Mouse (Mus musculus): ENCODE data around the gene Rflnb. TPM values are rescaled to one million over a fixed set of nuclear protein-coding genes. Genes with fewer than 3 reads are reported as not detected.

The Rflnb gene
- 5.9 and 6.1 TPM in 2 replicates for polyA plus RNA-seq (2015; fragmentation: Nextera tagmentation; extraction: Ambion mirVana)

DNA sequence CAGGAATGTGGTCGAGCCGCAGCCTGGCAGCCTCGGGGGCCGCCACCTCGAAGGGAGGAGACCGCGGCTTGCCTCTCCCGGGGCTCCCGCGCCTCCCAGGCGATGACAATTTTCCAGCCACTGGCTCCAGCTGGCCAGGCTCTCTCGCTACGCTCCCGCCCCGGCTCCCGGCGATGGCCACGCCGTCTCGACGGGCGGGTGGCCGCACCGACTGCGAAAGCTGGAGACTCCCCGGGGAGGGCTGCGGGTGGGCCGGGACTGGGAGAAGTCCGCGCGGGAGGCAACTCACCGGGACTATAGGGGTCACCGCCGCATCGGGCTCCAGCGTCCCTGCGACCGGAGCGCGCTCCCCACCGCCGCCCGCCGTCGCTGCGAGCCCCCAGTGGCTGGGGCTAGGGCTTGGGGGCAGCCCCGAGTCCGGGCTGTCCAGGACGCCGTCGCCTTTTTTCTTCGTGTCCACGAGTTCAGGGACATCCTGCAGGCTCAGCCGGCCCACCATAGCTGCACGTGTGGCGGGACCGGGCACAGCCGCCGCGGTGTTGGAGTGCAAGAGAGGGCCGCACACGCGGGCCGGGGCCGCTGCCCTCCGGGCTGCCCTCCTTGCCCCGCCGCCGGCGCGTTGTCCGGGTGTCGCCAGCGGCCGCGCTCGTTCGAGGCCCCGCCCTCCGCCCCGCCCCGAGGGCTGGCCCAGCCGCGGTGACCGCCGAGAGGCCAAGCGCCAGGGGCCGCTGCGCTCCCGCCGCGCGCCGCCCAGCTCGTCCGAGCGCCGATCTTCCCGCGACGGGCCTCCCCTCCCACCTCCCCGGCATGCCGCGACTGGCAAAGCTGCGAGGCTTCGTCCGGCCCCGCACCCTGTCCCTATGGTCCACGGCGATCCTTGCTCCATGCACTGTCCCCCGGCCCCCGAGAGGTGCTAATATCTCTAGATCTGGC is at the start of gene Rflnb:
Gene Rflnb, minus strand, starts transcription at position 644 of the 933 bp plus-strand sequence.
- peak within 1 kb of the TSS; percentile 59 for H3K4me3 ChIP-seq
- no peaks in the 10 kb centered on the region for H3K36me3 ChIP-seq
- H3K4me2 ChIP-seq (replicated peaks): peak within 1 kb of the TSS; percentile 96
- peak; percentile 83 for ATAC-seq (replicated peaks)
- peaks cover 12% of the 10 kb centered on the region; the same call in 1 of the 2 replicates for H3K27me3 ChIP-seq
- H3K4me1 ChIP-seq: peaks cover 17% of the 10 kb centered on the region
- H3K9me3 ChIP-seq: no peaks in the 10 kb centered on the region
- under 1% methylated on average over 84 of the region's 112 CpGs for WGBS
- H3K27ac ChIP-seq (replicated peaks): no peak within 1 kb of the TSS
- H3K9ac ChIP-seq (replicated peaks): peak within 1 kb of the TSS; percentile 65

DNA sequence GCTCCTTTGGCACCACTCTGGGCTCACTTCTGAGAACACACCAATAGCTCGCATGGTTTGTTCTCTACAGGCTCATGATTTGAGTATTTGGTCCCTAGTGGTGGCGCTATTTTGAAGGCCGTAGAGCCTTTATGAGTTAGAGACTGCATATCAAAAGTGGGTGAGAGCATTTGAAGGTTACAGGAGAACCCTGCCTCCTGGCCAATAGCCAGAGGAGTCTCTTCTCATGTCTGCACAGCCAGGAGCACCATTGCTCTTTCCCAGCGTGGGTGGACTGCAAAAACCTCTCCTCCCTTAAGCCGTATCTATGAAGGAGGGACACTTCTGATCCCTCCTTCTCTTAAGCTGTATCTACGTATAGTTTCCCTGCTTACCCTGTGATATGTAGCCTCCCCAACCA is 49.8 kb upstream of the Rflnb start:
- Histone ChIP-seq H3K4me1 (no peaks in the 10 kb centered on the region), H3K27me3 (no peaks in the 10 kb centered on the region), H3K9ac (replicated peaks) (no peak overlapping the region), H3K4me3 (no peak overlapping the region), H3K9me3 (no peaks in the 10 kb centered on the region), H3K27ac (replicated peaks) (no peak overlapping the region), H3K4me2 (replicated peaks) (no peak overlapping the region), H3K36me3 (peaks cover 35% of the 10 kb centered on the region)
- 88% methylated on average over 6 of the region's 6 CpGs for WGBS
- ATAC-seq (replicated peaks): no peak

DNA sequence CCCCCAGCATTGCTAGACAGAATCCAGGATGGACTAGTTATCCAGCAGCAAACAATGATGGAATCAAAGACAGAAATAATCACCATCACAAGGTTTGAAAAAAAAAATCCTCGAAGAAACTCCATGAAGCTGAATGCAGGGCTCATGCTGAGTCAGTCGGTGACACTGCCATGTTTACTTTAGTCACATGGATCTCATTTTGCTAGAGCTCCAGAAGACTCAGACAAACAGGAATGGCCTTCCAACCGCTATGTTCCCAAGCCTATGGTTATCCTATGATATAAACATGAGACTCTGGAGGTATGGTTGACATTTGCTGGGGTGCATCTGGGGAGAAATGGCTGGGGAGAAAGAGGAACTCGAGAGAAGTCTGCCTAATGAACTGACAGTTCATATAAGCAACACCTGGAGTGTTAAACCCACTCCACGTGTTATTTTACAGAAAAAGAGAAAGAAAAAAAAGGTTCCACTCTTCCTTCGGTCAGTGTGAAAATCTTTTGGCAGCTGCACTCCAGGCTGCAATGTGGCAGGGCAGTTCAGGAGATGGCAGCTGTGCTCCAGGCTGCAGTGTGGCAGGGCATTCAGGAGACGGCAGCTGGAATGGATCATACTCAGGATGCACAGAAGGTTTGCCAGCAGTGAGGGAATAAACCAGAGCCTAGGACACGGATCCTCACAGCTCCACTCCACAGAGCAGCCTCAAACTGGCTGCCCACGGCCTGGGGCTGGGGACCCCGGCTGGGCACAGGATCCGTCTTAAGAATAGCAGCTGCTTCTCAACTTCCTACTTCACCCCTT is 46.9 kb upstream of the Rflnb start:
- Histone ChIP-seq H3K9me3 (no peaks in the 10 kb centered on the region), H3K27ac (replicated peaks) (no peak overlapping the region), H3K9ac (replicated peaks) (no peak overlapping the region), H3K36me3 (peaks cover 28% of the 10 kb centered on the region), H3K27me3 (no peaks in the 10 kb centered on the region), H3K4me2 (replicated peaks) (no peak overlapping the region), H3K4me1 (no peaks in the 10 kb centered on the region), H3K4me3 (no peak overlapping the region)
- WGBS: 71% methylated on average over 11 of the region's 11 CpGs
- ATAC-seq (replicated peaks): no peak

DNA sequence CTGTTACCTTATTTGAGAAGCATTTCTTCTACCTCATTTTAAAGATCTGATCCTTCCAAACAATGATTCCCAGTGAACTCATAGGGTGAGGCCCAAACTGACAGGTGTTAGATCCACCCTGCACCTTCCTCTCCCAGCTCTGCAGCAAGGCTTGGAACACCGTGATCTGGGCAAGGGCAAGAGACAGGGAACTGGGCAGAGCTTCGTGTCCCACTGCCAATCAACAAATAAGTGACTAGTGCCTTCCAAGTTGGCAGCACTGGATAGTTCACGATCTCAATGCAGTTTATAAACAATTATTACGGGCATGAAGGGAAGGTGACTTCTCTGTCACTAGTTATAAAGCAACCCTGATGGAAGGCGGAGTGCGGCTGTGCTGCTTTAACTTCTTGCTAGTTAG is 42.2 kb upstream of the Rflnb start:
- Histone ChIP-seq H3K27me3 (no peaks in the 10 kb centered on the region), H3K9me3 (no peaks in the 10 kb centered on the region), H3K27ac (replicated peaks) (no peak overlapping the region), H3K4me1 (no peaks in the 10 kb centered on the region), H3K36me3 (peaks cover 16% of the 10 kb centered on the region), H3K4me3 (no peak overlapping the region), H3K4me2 (replicated peaks) (no peak overlapping the region), H3K9ac (replicated peaks) (no peak overlapping the region)
- WGBS: 91% methylated on average over 6 of the region's 6 CpGs
- ATAC-seq (replicated peaks): no peak

DNA sequence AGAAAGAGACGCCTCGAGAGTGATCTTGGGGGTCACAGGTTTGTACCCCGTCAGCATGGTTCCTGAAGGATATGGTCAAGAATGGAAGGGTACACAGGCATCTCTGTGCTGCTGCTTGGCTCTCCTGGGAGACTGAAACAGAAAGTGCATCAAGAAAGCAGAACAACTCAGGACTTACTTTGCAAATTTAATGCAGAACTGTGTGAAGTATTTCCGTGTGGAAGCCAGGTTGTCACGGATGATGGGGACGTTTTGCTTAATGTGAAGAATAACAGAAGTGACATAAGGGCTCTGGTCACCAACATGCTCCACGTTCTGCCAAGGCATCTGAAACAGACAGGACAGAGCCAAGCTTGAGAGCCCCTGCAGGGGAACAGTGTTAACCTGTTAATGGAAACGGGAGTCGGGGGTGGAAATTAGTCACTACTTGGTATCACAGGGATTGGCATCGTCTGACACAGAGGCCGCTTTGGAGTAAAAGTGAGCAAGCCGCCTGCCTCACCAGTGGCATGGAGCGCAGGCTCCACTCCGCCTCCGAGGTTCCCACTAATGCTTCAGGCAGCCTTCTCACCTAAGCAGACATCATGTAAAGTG is 39.1 kb upstream of the Rflnb start:
- no peak overlapping the region for H3K27ac ChIP-seq (replicated peaks)
- H3K4me3 ChIP-seq: no peak overlapping the region
- no peaks in the 10 kb centered on the region for H3K4me1 ChIP-seq
- H3K4me2 ChIP-seq (replicated peaks): no peak overlapping the region
- H3K27me3 ChIP-seq: no peaks in the 10 kb centered on the region
- no peak overlapping the region for H3K9ac ChIP-seq (replicated peaks)
- no peaks in the 10 kb centered on the region for H3K9me3 ChIP-seq
- no peak for ATAC-seq (replicated peaks)
- H3K36me3 ChIP-seq: peaks cover 17% of the 10 kb centered on the region
- 86% methylated on average over 15 of the region's 15 CpGs for WGBS

DNA sequence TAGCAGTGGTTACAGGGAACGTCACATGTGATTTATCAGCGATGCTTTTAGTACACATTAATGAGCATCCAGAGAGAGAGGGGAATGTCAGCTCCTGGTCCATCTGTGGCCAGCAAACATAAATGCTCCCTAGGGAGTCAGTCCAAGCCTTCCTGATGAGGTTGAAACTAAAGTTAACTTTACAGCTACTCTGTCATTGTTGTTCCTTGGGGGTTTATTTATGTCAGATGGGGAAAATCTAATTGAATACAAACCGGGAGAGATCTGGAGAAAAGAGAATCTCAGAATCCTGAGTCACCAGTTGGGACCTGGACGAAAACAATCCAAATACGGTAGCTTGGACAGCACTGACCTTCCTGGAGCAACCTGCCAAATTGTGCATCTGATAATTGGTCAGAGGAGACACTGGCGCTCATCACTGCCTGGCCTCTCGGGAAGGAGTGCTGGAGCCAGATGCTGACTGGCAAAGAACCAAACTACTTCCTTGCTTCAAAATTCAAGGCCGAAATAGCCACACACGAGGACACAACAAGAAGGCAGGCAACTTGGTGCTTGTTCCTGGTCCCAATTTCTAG is 38.0 kb upstream of the Rflnb start:
- H3K4me3 ChIP-seq: no peak overlapping the region
- no peaks in the 10 kb centered on the region for H3K27me3 ChIP-seq
- H3K9me3 ChIP-seq: no peaks in the 10 kb centered on the region
- H3K27ac ChIP-seq (replicated peaks): no peak overlapping the region
- no peak for ATAC-seq (replicated peaks)
- H3K36me3 ChIP-seq: peaks cover 17% of the 10 kb centered on the region
- no peaks in the 10 kb centered on the region for H3K4me1 ChIP-seq
- no peak overlapping the region for H3K9ac ChIP-seq (replicated peaks)
- no peak overlapping the region for H3K4me2 ChIP-seq (replicated peaks)
- 88% methylated on average over 9 of the region's 9 CpGs for WGBS

DNA sequence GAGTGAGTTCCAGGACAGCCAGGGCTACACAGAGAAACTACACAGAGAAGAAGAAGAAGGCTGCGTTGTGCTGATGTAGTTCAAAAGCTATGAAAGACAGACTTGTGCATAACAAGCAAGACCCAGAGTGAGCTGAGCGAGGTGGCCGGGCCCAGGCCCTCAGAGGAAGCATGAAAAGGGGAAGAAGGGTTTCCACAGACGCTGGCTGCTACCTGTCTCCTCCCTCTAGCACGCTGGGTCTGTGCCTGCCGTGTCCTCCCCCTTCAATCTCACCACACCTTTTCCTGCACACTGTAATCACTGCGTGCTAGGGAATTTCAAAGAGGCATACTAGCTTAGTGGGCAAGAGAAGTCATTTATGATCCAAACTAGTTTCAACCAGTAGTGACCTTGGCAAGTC is 36.8 kb upstream of the Rflnb start:
- H3K4me3 ChIP-seq: no peak overlapping the region
- H3K27me3 ChIP-seq: no peaks in the 10 kb centered on the region
- H3K27ac ChIP-seq (replicated peaks): no peak overlapping the region
- no peaks in the 10 kb centered on the region for H3K9me3 ChIP-seq
- H3K9ac ChIP-seq (replicated peaks): no peak overlapping the region
- no peak overlapping the region for H3K4me2 ChIP-seq (replicated peaks)
- WGBS: 95% methylated on average over 7 of the region's 7 CpGs
- H3K36me3 ChIP-seq: peaks cover 21% of the 10 kb centered on the region
- ATAC-seq (replicated peaks): no peak
- no peaks in the 10 kb centered on the region for H3K4me1 ChIP-seq

DNA sequence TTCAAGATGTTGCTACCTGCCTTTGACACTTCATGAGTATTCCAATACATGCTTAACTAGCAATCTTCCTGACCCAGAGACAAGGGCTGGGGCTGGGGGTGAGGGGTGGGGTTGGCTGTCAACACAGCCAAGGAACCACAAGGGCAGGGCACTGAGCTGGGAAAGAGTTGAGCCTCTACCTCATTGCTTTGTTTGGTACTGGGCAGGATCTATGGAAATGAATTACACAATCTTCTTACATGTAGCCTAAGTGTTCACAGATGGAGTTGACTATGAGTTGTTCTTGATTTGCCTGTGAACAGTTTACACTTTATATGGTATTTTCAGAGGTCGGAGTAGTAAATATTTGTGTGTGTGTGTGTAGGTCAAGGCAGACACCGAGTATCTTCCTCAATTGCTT is 33.3 kb upstream of the Rflnb start:
- H3K36me3 ChIP-seq: peaks cover 20% of the 10 kb centered on the region
- WGBS: 100% methylated on average over 2 of the region's 2 CpGs
- ATAC-seq (replicated peaks): no peak

DNA sequence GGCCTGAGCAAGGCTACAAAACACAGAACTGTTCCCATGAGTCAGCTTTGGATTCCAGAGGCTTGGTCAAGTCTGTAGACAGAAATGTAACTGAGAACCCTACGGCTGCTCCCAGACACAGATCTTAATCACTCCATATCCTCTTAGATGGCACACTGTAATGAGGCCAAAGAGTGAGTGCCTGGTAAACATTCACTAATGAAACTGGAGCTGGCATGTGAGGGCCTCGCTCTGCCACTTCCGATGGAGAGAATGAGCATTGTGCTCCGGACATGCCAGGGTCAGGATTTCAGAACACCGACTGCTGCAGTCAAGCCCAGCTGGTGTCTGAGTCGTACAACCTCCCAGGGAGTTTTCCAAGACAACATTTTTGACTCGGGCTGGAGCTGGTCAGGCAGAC is 32.4 kb upstream of the Rflnb start:
- H3K36me3 ChIP-seq: peaks cover 20% of the 10 kb centered on the region
- H3K4me3 ChIP-seq: no peak overlapping the region
- 88% methylated on average over 7 of the region's 7 CpGs for WGBS
- no peaks in the 10 kb centered on the region for H3K9me3 ChIP-seq
- no peak for ATAC-seq (replicated peaks)
- no peak overlapping the region for H3K4me2 ChIP-seq (replicated peaks)
- H3K4me1 ChIP-seq: no peaks in the 10 kb centered on the region
- no peak overlapping the region for H3K27ac ChIP-seq (replicated peaks)
- no peaks in the 10 kb centered on the region for H3K27me3 ChIP-seq
- no peak overlapping the region for H3K9ac ChIP-seq (replicated peaks)

More for the DNA sequence above, 33.3 kb upstream of the Rflnb start:
- H3K9me3 ChIP-seq: no peaks in the 10 kb centered on the region
- H3K4me1 ChIP-seq: no peaks in the 10 kb centered on the region
- H3K27me3 ChIP-seq: no peaks in the 10 kb centered on the region
- no peak overlapping the region for H3K9ac ChIP-seq (replicated peaks)
- H3K4me2 ChIP-seq (replicated peaks): no peak overlapping the region
- H3K27ac ChIP-seq (replicated peaks): no peak overlapping the region
- H3K4me3 ChIP-seq: no peak overlapping the region

DNA sequence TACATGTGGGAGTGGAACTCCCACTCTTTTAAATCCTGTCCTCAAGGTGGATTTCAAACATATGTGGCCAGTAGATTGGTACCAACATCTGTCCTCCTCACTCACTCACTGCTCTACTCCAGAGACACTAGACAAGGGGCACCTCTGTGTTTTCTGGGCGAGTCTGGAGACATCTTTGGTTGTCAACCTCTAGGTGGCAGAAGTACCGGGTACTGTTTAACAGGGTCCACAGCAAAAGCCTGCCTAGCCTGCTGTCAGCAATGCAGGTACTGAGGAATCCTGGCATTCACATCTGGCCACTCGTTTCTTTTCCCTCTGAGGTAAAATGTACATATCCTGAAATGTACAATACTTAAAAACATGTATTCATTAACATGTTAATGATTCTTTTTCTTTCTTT is 28.9 kb upstream of the Rflnb start:
- no peak overlapping the region for H3K4me3 ChIP-seq
- H3K4me1 ChIP-seq: no peaks in the 10 kb centered on the region
- H3K27me3 ChIP-seq: no peaks in the 10 kb centered on the region
- H3K27ac ChIP-seq (replicated peaks): no peak overlapping the region
- H3K4me2 ChIP-seq (replicated peaks): no peak overlapping the region
- no peaks in the 10 kb centered on the region for H3K9me3 ChIP-seq
- 30% methylated on average over 3 of the region's 3 CpGs for WGBS
- no peak for ATAC-seq (replicated peaks)
- peaks cover 8% of the 10 kb centered on the region; the same call in 1 of the 2 replicates for H3K36me3 ChIP-seq
- no peak overlapping the region for H3K9ac ChIP-seq (replicated peaks)

DNA sequence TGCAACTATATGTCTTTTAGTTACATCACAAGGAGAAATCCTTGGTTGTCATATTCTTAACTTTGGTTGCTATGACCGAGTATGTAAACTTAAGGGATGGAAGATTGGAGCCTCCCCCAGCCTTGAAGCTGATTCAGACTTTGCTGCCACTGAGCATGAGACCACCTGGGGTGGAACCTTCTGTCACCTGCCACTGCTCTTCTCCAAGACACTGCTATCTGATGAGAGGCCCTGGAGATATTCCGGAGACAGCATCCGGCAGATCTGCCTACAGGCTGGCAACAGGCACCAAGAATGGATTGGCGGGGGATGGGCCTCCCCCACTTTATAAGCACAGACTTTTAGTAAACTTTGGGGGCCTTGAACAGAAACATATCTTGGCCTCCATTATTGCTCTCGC is 24.9 kb upstream of the Rflnb start:
- H3K9ac ChIP-seq (replicated peaks): no peak overlapping the region
- no peaks in the 10 kb centered on the region for H3K27me3 ChIP-seq
- WGBS: 92% methylated on average over 5 of the region's 5 CpGs
- no peak for ATAC-seq (replicated peaks)
- H3K4me3 ChIP-seq: no peak overlapping the region
- H3K4me1 ChIP-seq: no peaks in the 10 kb centered on the region
- no peak overlapping the region for H3K4me2 ChIP-seq (replicated peaks)
- no peaks in the 10 kb centered on the region for H3K9me3 ChIP-seq
- 0 out of 2 replicates have a peak, but pooled peaks cover under 1% of the 10 kb centered on the region for H3K36me3 ChIP-seq
- H3K27ac ChIP-seq (replicated peaks): no peak overlapping the region

Measured in forebrain, embryonic 15.5 days (tissue).